Mouse (Mus musculus) thymus, adult 18-20 months (tissue): Measurements from ENCODE around the gene Cct3.
"Not testable (repeated sequence)": the region's sequence is repeated elsewhere in the genome, so short reads cannot be mapped to it uniquely, and the experiment has no call there.

ENCODE experiments used
- DNase-seq, 2 experiments: peaks; one replicate each; pipeline ENCODE4 v3.0.0; 2022; ENCODE audit warnings: mixed read lengths in 2 of 2

Gene Cct3

GRCm38 (mm10) chr3:88295272-88295671 lies 1.6 kb upstream of the Cct3 start:
- not testable (repeated sequence) for DNase-seq

GRCm38 (mm10) chr3:88296110-88296560 lies 781 bp upstream of the Cct3 start:
- DNase-seq = no peak

GRCm38 (mm10) chr3:88297321-88297851 lies 470 bp downstream of the Cct3 start:
- DNase-seq = no peak

GRCm38 (mm10) chr3:88299172-88299571 lies 2.3 kb downstream of the Cct3 start:
- no peak for DNase-seq

GRCm38 (mm10) chr3:88324951-88325405 lies 28.1 kb downstream of the Cct3 start, which contains the start of gene Glmp:
Gene Glmp (plus strand): TSS chr3:88325023.
- peak in 1 of 2 experiments; percentile 32 for DNase-seq

- DNase-seq = no peak
Observed at GRCm38 (mm10) chr3:88328956-88329355, 32.0 kb downstream of the Cct3 start.

- no peak for DNase-seq
Observed at GRCm38 (mm10) chr3:88331282-88331681, 34.4 kb downstream of the Cct3 start.

- DNase-seq = no peak
Observed at GRCm38 (mm10) chr3:88334029-88334658, 37.2 kb downstream of the Cct3 start.

GRCm38 (mm10) chr3:88334902-88335435 lies 38.1 kb downstream of the Cct3 start:
- no peak for DNase-seq

- DNase-seq = no peak
Observed at GRCm38 (mm10) chr3:88335436-88336053, 38.6 kb downstream of the Cct3 start.

GRCm38 (mm10) chr3:88336058-88337013 lies 39.4 kb downstream of the Cct3 start, which contains the start of the genes Tmem79 and Smg5:
Gene Tmem79 (minus strand): TSS chr3:88336148.
Gene Smg5 (plus strand): TSS chr3:88336260.
- peak; percentile 93 to 94 for DNase-seq

GRCm38 (mm10) chr3:88337367-88338020 lies 40.6 kb downstream of the Cct3 start:
- no peak for DNase-seq

GRCm38 (mm10) chr3:88338316-88338715 lies 41.4 kb downstream of the Cct3 start:
- no peak for DNase-seq

GRCm38 (mm10) chr3:88339006-88339405 lies 42.1 kb downstream of the Cct3 start:
- DNase-seq = no peak

GRCm38 (mm10) chr3:88350732-88351131 lies 53.8 kb downstream of the Cct3 start:
- DNase-seq = no peak

- DNase-seq = no peak
Observed at GRCm38 (mm10) chr3:88352907-88353306, 56.0 kb downstream of the Cct3 start.

GRCm38 (mm10) chr3:88354396-88355165 lies 57.7 kb downstream of the Cct3 start:
- DNase-seq = no peak

GRCm38 (mm10) chr3:88359584-88359983 lies 62.7 kb downstream of the Cct3 start:
- no peak for DNase-seq

GRCm38 (mm10) chr3:88359989-88360388 lies 63.1 kb downstream of the Cct3 start:
- DNase-seq = no peak

- no peak for DNase-seq
Observed at GRCm38 (mm10) chr3:88361096-88361495, 64.2 kb downstream of the Cct3 start.
